Mouse (Mus musculus): Measurements from ENCODE around the gene Slc7a1. TPM values are rescaled to one million over a fixed set of nuclear protein-coding genes. Genes with fewer than 3 reads are reported as not detected.

The Slc7a1 gene
- polyA plus RNA-seq, 1 experiment from 2014 or later, result 30.0 TPM

DNA sequence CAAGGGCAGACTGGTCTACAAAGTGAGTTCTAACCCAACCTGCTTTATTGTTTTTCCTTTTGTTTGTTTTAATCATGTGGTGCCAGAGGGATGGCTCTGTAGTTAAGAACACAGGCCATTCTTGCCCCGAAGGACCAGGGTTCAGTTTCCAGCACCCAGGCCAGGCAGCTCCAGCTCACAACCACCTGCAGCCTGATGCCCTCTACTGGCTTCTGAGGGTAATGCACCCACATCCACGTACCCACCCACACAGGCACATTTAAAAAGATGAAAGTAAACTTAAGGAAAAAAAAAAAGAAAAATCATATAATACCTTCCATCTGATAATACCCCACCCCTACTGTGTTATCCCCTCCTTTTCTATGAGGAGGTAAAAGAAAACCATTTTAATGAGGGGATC is 11.9 kb downstream of the Slc7a1 start:
- Histone ChIP-seq H3K4me3 (ENCODE audit: low read depth, low read length) (no peak overlapping the region), H3K27me3 (replicated peaks; ENCODE audit: control insufficient read depth, insufficient read depth, low read length) (no peaks in the 10 kb centered on the region), H3K4me2 (ENCODE audit: low read length) (no peak overlapping the region), H3K4me1 (ENCODE audit: control insufficient read depth, insufficient read depth, low read length) (peaks cover 11% of the 10 kb centered on the region), H3K36me3 (ENCODE audit: control insufficient read depth, insufficient read depth, low read length) (no peaks in the 10 kb centered on the region), H3K27ac (ENCODE audit: low read depth, low read length) (no peak overlapping the region), H3K9me3 (replicated peaks; ENCODE audit: control insufficient read depth, low read length) (no peaks in the 10 kb centered on the region), H3K9ac (ENCODE audit: low read length) (no peak overlapping the region)
- WGBS, result 92% methylated on average over 2 of the region's 2 CpGs
- ATAC-seq, result no peak
- DNase-seq (ENCODE audit: low spot score), result no peak

DNA sequence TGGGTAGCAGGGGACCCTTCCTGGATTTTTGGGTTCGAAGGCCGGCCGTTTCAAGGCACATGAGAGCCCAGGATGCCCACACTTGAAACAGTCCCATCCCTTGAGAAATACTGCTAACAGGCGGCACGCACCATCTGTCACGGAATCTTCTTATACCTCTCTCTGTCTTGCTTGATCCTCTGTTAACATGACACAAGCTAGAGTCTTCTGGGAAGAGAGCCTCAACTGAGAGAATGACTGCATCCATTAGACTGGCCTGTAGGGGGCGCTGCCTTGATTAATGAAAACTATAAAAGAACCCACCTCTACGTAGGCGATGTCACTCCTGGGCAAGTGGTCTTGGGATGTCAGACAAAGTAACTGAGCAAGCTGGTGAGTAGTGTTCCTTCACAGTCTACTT is 13.2 kb downstream of the Slc7a1 start:
- H3K27me3 ChIP-seq (replicated peaks; ENCODE audit: control insufficient read depth, insufficient read depth, low read length), result no peaks in the 10 kb centered on the region
- 81% methylated on average over 9 of the region's 9 CpGs for WGBS
- H3K9ac ChIP-seq (ENCODE audit: low read length), result no peak overlapping the region
- no peak overlapping the region for H3K4me2 ChIP-seq (ENCODE audit: low read length)
- peaks cover 11% of the 10 kb centered on the region for H3K4me1 ChIP-seq (ENCODE audit: control insufficient read depth, insufficient read depth, low read length)
- DNase-seq (ENCODE audit: low spot score), result peak; percentile 15
- H3K4me3 ChIP-seq (ENCODE audit: low read depth, low read length), result no peak overlapping the region
- H3K36me3 ChIP-seq (ENCODE audit: control insufficient read depth, insufficient read depth, low read length), result no peaks in the 10 kb centered on the region
- H3K9me3 ChIP-seq (replicated peaks; ENCODE audit: control insufficient read depth, low read length), result no peaks in the 10 kb centered on the region
- no peak for ATAC-seq
- no peak overlapping the region for H3K27ac ChIP-seq (ENCODE audit: low read depth, low read length)

DNA sequence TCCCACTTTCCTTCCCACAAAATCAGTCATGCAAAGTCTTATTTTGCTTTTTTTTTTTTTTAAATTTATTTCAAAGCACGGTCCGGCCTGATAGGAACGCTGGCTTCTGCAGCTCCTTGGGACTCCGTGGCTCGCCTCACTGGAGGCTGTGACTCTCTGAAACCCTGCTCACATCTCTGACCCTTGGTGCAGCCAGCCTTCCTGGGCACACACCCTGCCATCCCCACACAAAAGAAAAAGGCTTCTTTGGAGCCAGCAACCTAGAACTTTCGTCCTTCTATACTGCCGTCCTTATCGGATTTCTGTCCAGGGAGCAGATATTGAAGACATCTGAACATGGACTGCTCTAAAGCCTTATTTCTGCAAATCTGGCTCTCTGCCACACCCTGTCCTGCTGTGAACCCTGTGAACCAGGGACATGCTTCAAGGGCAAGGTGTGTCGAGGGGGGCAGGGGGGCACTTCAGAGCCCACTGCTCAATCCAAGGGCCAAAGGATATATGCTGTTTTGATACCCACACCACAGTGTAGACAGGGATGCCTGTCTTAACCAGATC is 15.1 kb downstream of the Slc7a1 start:
- no peaks in the 10 kb centered on the region for H3K36me3 ChIP-seq (ENCODE audit: control insufficient read depth, insufficient read depth, low read length)
- peaks cover 11% of the 10 kb centered on the region for H3K4me1 ChIP-seq (ENCODE audit: control insufficient read depth, insufficient read depth, low read length)
- no peak overlapping the region for H3K4me3 ChIP-seq (ENCODE audit: low read depth, low read length)
- no peak overlapping the region for H3K4me2 ChIP-seq (ENCODE audit: low read length)
- H3K9me3 ChIP-seq (replicated peaks; ENCODE audit: control insufficient read depth, low read length), result no peaks in the 10 kb centered on the region
- ATAC-seq (peak; percentile 59), DNase-seq (ENCODE audit: low spot score) (no peak)
- no peak overlapping the region; the same call in 1 of the 2 replicates for H3K27ac ChIP-seq (ENCODE audit: low read depth, low read length)
- 60% methylated on average over 9 of the region's 9 CpGs for WGBS
- H3K27me3 ChIP-seq (replicated peaks; ENCODE audit: control insufficient read depth, insufficient read depth, low read length), result no peaks in the 10 kb centered on the region
- no peak overlapping the region for H3K9ac ChIP-seq (ENCODE audit: low read length)

DNA sequence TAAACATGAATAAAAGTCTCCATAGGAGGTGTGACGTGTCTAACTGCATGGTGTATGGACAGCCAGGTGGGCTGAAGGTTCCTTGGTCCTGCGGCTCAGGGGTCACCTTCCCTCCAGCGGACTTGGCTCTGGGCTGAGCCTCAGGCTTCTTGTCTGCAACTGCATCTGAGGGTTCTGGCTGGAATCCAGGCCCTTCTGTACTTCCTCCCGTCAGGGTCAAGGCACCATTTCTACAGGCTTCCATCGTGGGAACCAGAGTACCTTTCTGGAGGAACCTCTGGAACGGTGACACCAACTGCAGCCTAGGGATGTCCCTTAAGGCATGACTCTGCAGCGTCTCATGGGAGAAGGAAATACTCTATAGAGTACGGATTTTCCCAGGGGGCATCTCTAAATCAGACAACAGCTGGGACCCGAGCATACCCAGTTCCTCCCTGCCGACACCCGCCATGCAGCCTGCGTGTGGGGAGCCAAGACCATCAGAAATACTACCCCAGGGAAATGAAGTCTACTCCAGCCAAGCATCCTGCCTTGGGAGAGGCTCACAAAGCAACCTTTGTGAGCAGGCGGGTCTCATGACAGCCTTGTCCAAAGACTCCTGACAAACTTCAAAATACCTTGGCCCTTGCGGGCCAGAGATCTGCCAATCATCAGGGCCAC is 15.7 kb downstream of the Slc7a1 start:
- Histone ChIP-seq H3K27ac (ENCODE audit: low read depth, low read length) (peak overlapping the region; percentile 44; the same call in 1 of the 2 replicates), H3K36me3 (ENCODE audit: control insufficient read depth, insufficient read depth, low read length) (no peaks in the 10 kb centered on the region), H3K9me3 (replicated peaks; ENCODE audit: control insufficient read depth, low read length) (no peaks in the 10 kb centered on the region), H3K27me3 (replicated peaks; ENCODE audit: control insufficient read depth, insufficient read depth, low read length) (no peaks in the 10 kb centered on the region), H3K4me2 (ENCODE audit: low read length) (no peak overlapping the region), H3K4me3 (ENCODE audit: low read depth, low read length) (no peak overlapping the region), H3K4me1 (ENCODE audit: control insufficient read depth, insufficient read depth, low read length) (peaks cover 11% of the 10 kb centered on the region), H3K9ac (ENCODE audit: low read length) (no peak overlapping the region)
- ATAC-seq (peak; percentile 57), DNase-seq (ENCODE audit: low spot score) (peak; percentile 50)
- WGBS, result 57% methylated on average over 14 of the region's 14 CpGs

DNA sequence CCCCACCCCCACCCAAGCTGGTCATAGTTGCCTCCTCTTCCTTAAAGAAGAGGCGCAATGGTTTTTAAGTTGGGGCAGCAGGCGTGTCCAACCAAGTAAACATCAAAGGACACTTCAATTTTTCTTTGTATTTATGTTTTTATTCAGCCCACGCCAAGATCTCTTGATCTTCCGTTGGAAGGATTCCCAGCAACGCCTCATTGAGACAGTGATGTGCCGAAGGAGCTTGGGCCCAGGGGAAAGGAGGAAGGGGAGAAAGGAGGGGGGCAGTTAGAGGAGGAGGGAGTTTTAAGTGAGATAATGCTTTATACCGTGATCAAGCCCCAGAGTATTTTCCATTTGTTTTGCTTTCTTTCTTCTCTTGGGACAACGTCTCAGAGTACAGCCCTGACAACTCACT is 18.6 kb downstream of the Slc7a1 start:
- WGBS, result 60% methylated on average over 8 of the region's 8 CpGs
- no peak overlapping the region for H3K4me3 ChIP-seq (ENCODE audit: low read depth, low read length)
- H3K27me3 ChIP-seq (replicated peaks; ENCODE audit: control insufficient read depth, insufficient read depth, low read length), result no peaks in the 10 kb centered on the region
- no peak for ATAC-seq
- H3K27ac ChIP-seq (ENCODE audit: low read depth, low read length), result no peak overlapping the region
- no peaks in the 10 kb centered on the region for H3K36me3 ChIP-seq (ENCODE audit: control insufficient read depth, insufficient read depth, low read length)
- H3K4me1 ChIP-seq (ENCODE audit: control insufficient read depth, insufficient read depth, low read length), result peaks cover 11% of the 10 kb centered on the region
- H3K4me2 ChIP-seq (ENCODE audit: low read length), result no peak overlapping the region
- H3K9ac ChIP-seq (ENCODE audit: low read length), result no peak overlapping the region
- no peaks in the 10 kb centered on the region for H3K9me3 ChIP-seq (replicated peaks; ENCODE audit: control insufficient read depth, low read length)
- peak; percentile 16 for DNase-seq (ENCODE audit: low spot score)

DNA sequence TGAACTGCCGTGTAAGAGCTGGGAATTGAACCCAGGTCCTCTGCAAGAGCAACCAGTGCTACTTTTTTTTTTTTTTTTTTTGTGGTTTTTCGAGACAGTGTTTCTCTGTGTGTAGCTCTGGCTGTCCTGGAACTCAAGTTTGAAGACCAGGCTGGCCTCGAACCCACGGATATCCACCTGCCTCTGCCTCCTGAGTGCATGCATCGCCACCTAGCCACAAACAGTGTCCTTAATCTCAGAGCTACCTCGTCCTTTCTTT is 19.5 kb downstream of the Slc7a1 start:
- no peak overlapping the region for H3K4me3 ChIP-seq (ENCODE audit: low read depth, low read length)
- WGBS, result 93% methylated on average over 6 of the region's 6 CpGs
- H3K27ac ChIP-seq (ENCODE audit: low read depth, low read length), result no peak overlapping the region
- H3K9ac ChIP-seq (ENCODE audit: low read length), result no peak overlapping the region
- H3K4me2 ChIP-seq (ENCODE audit: low read length), result no peak overlapping the region
- H3K4me1 ChIP-seq (ENCODE audit: control insufficient read depth, insufficient read depth, low read length), result peaks cover 11% of the 10 kb centered on the region
- no peak for DNase-seq (ENCODE audit: low spot score)
- H3K27me3 ChIP-seq (replicated peaks; ENCODE audit: control insufficient read depth, insufficient read depth, low read length), result no peaks in the 10 kb centered on the region
- ATAC-seq, result no peak
- H3K9me3 ChIP-seq (replicated peaks; ENCODE audit: control insufficient read depth, low read length), result no peaks in the 10 kb centered on the region
- no peaks in the 10 kb centered on the region for H3K36me3 ChIP-seq (ENCODE audit: control insufficient read depth, insufficient read depth, low read length)

DNA sequence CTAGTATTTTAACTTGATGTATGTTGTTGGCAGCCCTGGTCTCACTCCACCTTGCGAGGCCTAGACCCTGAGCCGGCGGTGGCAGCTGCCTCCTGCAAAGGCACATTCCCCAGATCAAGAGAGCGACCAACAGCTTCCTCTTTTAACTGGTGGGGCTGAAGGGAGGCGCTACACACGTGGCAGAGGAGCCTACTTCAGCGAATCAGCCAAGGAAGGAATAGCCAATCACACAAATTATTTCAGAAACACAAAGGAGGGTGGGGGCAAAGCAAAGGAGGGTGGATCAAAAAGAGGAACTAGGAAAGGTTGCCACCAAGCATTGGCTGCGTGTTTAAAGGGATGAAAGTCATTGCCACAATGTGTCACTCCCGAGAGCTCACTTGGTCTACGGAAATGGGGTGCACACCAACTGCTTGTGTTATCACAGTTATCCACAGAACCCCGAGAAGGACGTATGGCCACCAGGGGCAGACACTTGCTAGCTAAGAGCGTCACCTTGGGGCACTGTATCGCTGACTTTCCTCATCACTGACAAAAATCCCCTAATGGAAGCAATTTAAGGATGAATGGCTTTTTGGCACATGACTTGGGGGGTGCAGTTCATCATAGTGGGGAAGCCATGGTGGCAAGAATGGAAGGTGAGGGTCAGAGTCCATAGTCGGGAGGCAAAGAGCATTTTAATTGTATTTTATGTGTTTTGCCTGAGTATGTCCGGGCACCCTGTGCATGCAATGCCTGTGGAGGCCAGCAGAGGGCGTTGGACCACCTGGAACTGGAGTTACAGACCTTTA is 20.1 kb downstream of the Slc7a1 start:
- H3K4me3 ChIP-seq (ENCODE audit: low read depth, low read length), result no peak overlapping the region
- no peak overlapping the region for H3K9ac ChIP-seq (ENCODE audit: low read length)
- DNase-seq (ENCODE audit: low spot score), result no peak
- no peak overlapping the region for H3K27ac ChIP-seq (ENCODE audit: low read depth, low read length)
- no peaks in the 10 kb centered on the region for H3K27me3 ChIP-seq (replicated peaks; ENCODE audit: control insufficient read depth, insufficient read depth, low read length)
- H3K4me1 ChIP-seq (ENCODE audit: control insufficient read depth, insufficient read depth, low read length), result peaks cover 9% of the 10 kb centered on the region
- H3K36me3 ChIP-seq (ENCODE audit: control insufficient read depth, insufficient read depth, low read length), result no peaks in the 10 kb centered on the region
- no peaks in the 10 kb centered on the region for H3K9me3 ChIP-seq (replicated peaks; ENCODE audit: control insufficient read depth, low read length)
- no peak overlapping the region for H3K4me2 ChIP-seq (ENCODE audit: low read length)
- 90% methylated on average over 17 of the region's 17 CpGs for WGBS
- no peak for ATAC-seq

DNA sequence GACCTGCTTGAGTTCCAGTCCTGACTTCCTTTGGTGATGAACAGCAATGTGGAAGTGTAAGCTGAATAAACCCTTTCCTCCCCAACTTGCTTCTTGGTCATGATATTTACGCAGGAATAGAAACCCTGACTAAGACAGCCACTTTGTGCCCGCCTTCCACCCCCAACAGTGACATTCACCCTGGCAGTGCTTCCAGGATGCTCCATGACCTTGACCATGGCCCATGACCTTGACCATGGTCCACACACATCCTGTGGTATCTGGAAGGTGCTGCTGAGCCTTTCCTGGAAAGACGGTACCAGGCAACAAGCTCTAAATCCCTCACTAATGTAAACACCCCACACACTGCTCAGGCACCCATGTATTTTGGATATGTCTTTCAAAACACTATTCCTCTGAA is 21.0 kb downstream of the Slc7a1 start:
- H3K36me3 ChIP-seq (ENCODE audit: control insufficient read depth, insufficient read depth, low read length), result no peaks in the 10 kb centered on the region
- H3K27ac ChIP-seq (ENCODE audit: low read depth, low read length), result no peak overlapping the region
- no peak overlapping the region for H3K4me3 ChIP-seq (ENCODE audit: low read depth, low read length)
- H3K4me1 ChIP-seq (ENCODE audit: control insufficient read depth, insufficient read depth, low read length), result peaks cover 1% of the 10 kb centered on the region
- H3K4me2 ChIP-seq (ENCODE audit: low read length), result no peak overlapping the region
- ATAC-seq (no peak), DNase-seq (ENCODE audit: low spot score) (no peak)
- H3K27me3 ChIP-seq (replicated peaks; ENCODE audit: control insufficient read depth, insufficient read depth, low read length), result no peaks in the 10 kb centered on the region
- 93% methylated on average over 3 of the region's 3 CpGs for WGBS
- H3K9ac ChIP-seq (ENCODE audit: low read length), result no peak overlapping the region
- H3K9me3 ChIP-seq (replicated peaks; ENCODE audit: control insufficient read depth, low read length), result no peaks in the 10 kb centered on the region

DNA sequence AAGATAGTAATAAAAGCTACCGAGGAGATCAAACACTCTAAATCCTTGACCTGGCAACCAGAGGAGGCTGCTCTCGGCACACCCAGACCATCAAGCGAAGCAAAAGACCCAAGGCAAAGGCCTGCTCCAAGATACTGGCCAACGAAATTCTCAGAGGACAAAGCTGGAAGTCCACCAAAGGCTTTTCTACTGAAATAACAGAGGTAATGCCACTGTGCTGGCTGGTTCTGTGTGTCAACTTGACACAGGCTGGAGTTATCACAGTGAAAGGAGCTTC is 21.5 kb downstream of the Slc7a1 start:
- 91% methylated on average over 4 of the region's 4 CpGs for WGBS
- DNase-seq (ENCODE audit: low spot score) (no peak), ATAC-seq (no peak)
- Histone ChIP-seq H3K4me3 (ENCODE audit: low read depth, low read length) (no peak overlapping the region), H3K27me3 (replicated peaks; ENCODE audit: control insufficient read depth, insufficient read depth, low read length) (no peaks in the 10 kb centered on the region), H3K9me3 (replicated peaks; ENCODE audit: control insufficient read depth, low read length) (no peaks in the 10 kb centered on the region), H3K36me3 (ENCODE audit: control insufficient read depth, insufficient read depth, low read length) (no peaks in the 10 kb centered on the region), H3K4me1 (ENCODE audit: control insufficient read depth, insufficient read depth, low read length) (no peaks in the 10 kb centered on the region), H3K27ac (ENCODE audit: low read depth, low read length) (no peak overlapping the region), H3K9ac (ENCODE audit: low read length) (no peak overlapping the region), H3K4me2 (ENCODE audit: low read length) (no peak overlapping the region)
